Comparison of ENCODE assay signal across 26 mouse cellular contexts in genomic region chr5:35659503-35659902, GRCm38 (mm10). TPM values are rescaled to one million over a fixed set of nuclear protein-coding genes. Genes with fewer than 3 reads are reported as not detected.
DNase-seq lines count a peak whose midpoint lies in the region; ATAC-seq lines count a peak whose summit lies in the region.
"Had no signal": no experiment of that assay in that cellular context is flagged by ENCODE, and none has a peak within 500 bp of the region (broad histone marks: within the 10 kb centered on the region; RNA-seq: fewer than 3 reads in every experiment).

No protein-coding gene starts in this region.

- ATAC-seq in embryonic facial prominence, embryonic 11.5 days (replicated peaks; ENCODE audit: insufficient number of reproducible peaks, low FRiP score, low TSS enrichment, low read depth): 0 out of 2 replicates have a peak, but pooled peaks have one; percentile 52
- peak; percentile 50; the same call in 1 of the 2 replicates for ATAC-seq in limb, embryonic 12.5 days (ENCODE audit: insufficient number of reproducible peaks, insufficient read depth, low FRiP score, low TSS enrichment, low read depth)
- ATAC-seq in neural tube, embryonic 11.5 days (ENCODE audit: insufficient read depth, low FRiP score, low TSS enrichment): no peak
- no peak for ATAC-seq in neural tube, embryonic 15.5 days (ENCODE audit: low FRiP score)
- ATAC-seq: forebrain, embryonic 14.5 days; forebrain, postnatal 0 days; hindbrain, postnatal 0 days; inflammation-experienced regulatory T-cells, adult 6 months; Patski had no signal

- H3K4me3 ChIP-seq in embryonic facial prominence, embryonic 11.5 days (ENCODE audit: low read depth, low read length): no peak overlapping the region
- no peak overlapping the region for H3K4me3 ChIP-seq in embryonic facial prominence, embryonic 10.5 days
- H3K4me3 ChIP-seq in limb, embryonic 12.5 days (replicated peaks): no peak overlapping the region
- no peak overlapping the region for H3K4me3 ChIP-seq in limb, embryonic 10.5 days
- no peak overlapping the region for H3K4me3 ChIP-seq in neural tube, embryonic 11.5 days (ENCODE audit: low read depth, low read length)
- H3K4me3 ChIP-seq in neural tube, embryonic 15.5 days (replicated peaks): no peak overlapping the region
- H3K4me3 ChIP-seq: embryonic facial prominence, embryonic 12.5 days; embryonic facial prominence, embryonic 15.5 days; heart, embryonic 12.5 days; heart, embryonic 15.5 days had no signal

- no peak overlapping the region for H3K27ac ChIP-seq in embryonic facial prominence, embryonic 11.5 days (replicated peaks; ENCODE audit: low read depth, low read length)
- H3K27ac ChIP-seq in embryonic facial prominence, embryonic 10.5 days (replicated peaks): no peak overlapping the region
- H3K27ac ChIP-seq in limb, embryonic 12.5 days: no peak overlapping the region
- no peak overlapping the region for H3K27ac ChIP-seq in limb, embryonic 10.5 days
- no peak overlapping the region for H3K27ac ChIP-seq in neural tube, embryonic 11.5 days (ENCODE audit: low read depth, low read length)
- H3K27ac ChIP-seq in neural tube, embryonic 15.5 days (replicated peaks): no peak overlapping the region
- H3K27ac ChIP-seq: embryonic facial prominence, embryonic 12.5 days; embryonic facial prominence, embryonic 15.5 days; heart, embryonic 15.5 days; hindbrain, embryonic 14.5 days; hindbrain, postnatal 0 days had no signal

- H3K9ac ChIP-seq in embryonic facial prominence, embryonic 11.5 days (replicated peaks; ENCODE audit: low read length): no peak overlapping the region
- no peak overlapping the region for H3K9ac ChIP-seq in limb, embryonic 12.5 days (replicated peaks)
- H3K9ac ChIP-seq in neural tube, embryonic 11.5 days (ENCODE audit: low read length): no peak overlapping the region
- H3K9ac ChIP-seq in neural tube, embryonic 15.5 days (replicated peaks): no peak overlapping the region
- H3K9ac ChIP-seq: embryonic facial prominence, embryonic 12.5 days; embryonic facial prominence, embryonic 15.5 days; forebrain, postnatal 0 days; heart, embryonic 12.5 days; heart, embryonic 15.5 days; hindbrain, embryonic 14.5 days had no signal

- no peaks in the 10 kb centered on the region for H3K27me3 ChIP-seq in embryonic facial prominence, embryonic 11.5 days (ENCODE audit: control insufficient read depth, insufficient read depth, low read length)
- no peaks in the 10 kb centered on the region for H3K27me3 ChIP-seq in embryonic facial prominence, embryonic 10.5 days (replicated peaks; ENCODE audit: low read depth, poor library complexity, severe bottlenecking)
- peaks cover 9% of the 10 kb centered on the region; the same call in 1 of the 2 replicates for H3K27me3 ChIP-seq in limb, embryonic 12.5 days
- H3K27me3 ChIP-seq in limb, embryonic 10.5 days (ENCODE audit: low read depth, poor library complexity, severe bottlenecking): no peaks in the 10 kb centered on the region
- H3K27me3 ChIP-seq in neural tube, embryonic 11.5 days (ENCODE audit: control insufficient read depth, insufficient read depth, low read length): no peaks in the 10 kb centered on the region
- H3K27me3 ChIP-seq in neural tube, embryonic 15.5 days (replicated peaks): no peaks in the 10 kb centered on the region
- H3K27me3 ChIP-seq: embryonic facial prominence, embryonic 15.5 days; heart, embryonic 15.5 days; Patski had no signal

- no peak for DNase-seq in embryonic facial prominence, embryonic 11.5 days (ENCODE audit: low spot score)
- no peak for DNase-seq in embryonic facial prominence, embryonic 10.5 days (ENCODE audit: low spot score)
- no peak for DNase-seq in limb, embryonic 10.5 days (ENCODE audit: low spot score)
- peak; percentile 7 for DNase-seq in neural tube, embryonic 11.5 days (ENCODE audit: low spot score)
- DNase-seq in adipocyte (ENCODE audit: low spot score): no peak
- DNase-seq: adrenal gland, adult 2 months; adrenal gland, postnatal 14 days; cerebellum, adult 11-12 months; cerebellum, adult 8-10 months; cerebellum, postnatal 10 days; cerebellum, postnatal 36 days; embryo, embryonic 11 days; forebrain, postnatal 0 days; heart, adult 18-20 months; heart, postnatal 4 days had no signal

- no peaks in the 10 kb centered on the region for H3K36me3 ChIP-seq in embryonic facial prominence, embryonic 11.5 days (replicated peaks; ENCODE audit: control insufficient read depth, insufficient read depth, low read depth, low read length)
- H3K36me3 ChIP-seq in embryonic facial prominence, embryonic 10.5 days (replicated peaks): no peaks in the 10 kb centered on the region
- H3K36me3 ChIP-seq in limb, embryonic 12.5 days: no peaks in the 10 kb centered on the region
- H3K36me3 ChIP-seq in limb, embryonic 10.5 days: no peaks in the 10 kb centered on the region
- no peaks in the 10 kb centered on the region for H3K36me3 ChIP-seq in neural tube, embryonic 11.5 days (ENCODE audit: control insufficient read depth, insufficient read depth, low read length)
- H3K36me3 ChIP-seq in neural tube, embryonic 15.5 days: no peaks in the 10 kb centered on the region
- H3K36me3 ChIP-seq: embryonic facial prominence, embryonic 12.5 days; embryonic facial prominence, embryonic 15.5 days; heart, embryonic 12.5 days; heart, embryonic 15.5 days had no signal

- no peaks in the 10 kb centered on the region for H3K9me3 ChIP-seq in embryonic facial prominence, embryonic 11.5 days (replicated peaks; ENCODE audit: control insufficient read depth, low read length)
- no peaks in the 10 kb centered on the region for H3K9me3 ChIP-seq in embryonic facial prominence, embryonic 10.5 days
- no peaks in the 10 kb centered on the region for H3K9me3 ChIP-seq in limb, embryonic 12.5 days
- H3K9me3 ChIP-seq in limb, embryonic 10.5 days (replicated peaks): no peaks in the 10 kb centered on the region
- no peaks in the 10 kb centered on the region for H3K9me3 ChIP-seq in neural tube, embryonic 11.5 days (ENCODE audit: control insufficient read depth, low read length)
- no peaks in the 10 kb centered on the region for H3K9me3 ChIP-seq in neural tube, embryonic 15.5 days (replicated peaks)
- H3K9me3 ChIP-seq: embryonic facial prominence, embryonic 12.5 days; embryonic facial prominence, embryonic 15.5 days; heart, embryonic 12.5 days; heart, embryonic 15.5 days had no signal

- H3K4me2 ChIP-seq in embryonic facial prominence, embryonic 11.5 days (ENCODE audit: low read depth, low read length): no peak overlapping the region
- H3K4me2 ChIP-seq in limb, embryonic 12.5 days: no peak overlapping the region
- H3K4me2 ChIP-seq in neural tube, embryonic 11.5 days (ENCODE audit: low read depth): no peak overlapping the region
- no peak overlapping the region for H3K4me2 ChIP-seq in neural tube, embryonic 15.5 days
- H3K4me2 ChIP-seq: embryonic facial prominence, embryonic 12.5 days; embryonic facial prominence, embryonic 15.5 days; heart, embryonic 12.5 days; heart, embryonic 15.5 days; hindbrain, embryonic 14.5 days had no signal

- WGBS in embryonic facial prominence, embryonic 11.5 days: 49% methylated on average over 3 of the region's 3 CpGs
- 60% methylated on average over 3 of the region's 3 CpGs for whole genome bisulfite sequencing in embryonic facial prominence, embryonic 10.5 days
- WGBS in limb, embryonic 12.5 days: 60% methylated on average over 3 of the region's 3 CpGs
- WGBS in limb, embryonic 10.5 days: 81% methylated on average over 3 of the region's 3 CpGs
- 59% methylated on average over 3 of the region's 3 CpGs for WGBS in neural tube, embryonic 11.5 days
- WGBS in neural tube, embryonic 15.5 days: 59% methylated on average over 3 of the region's 3 CpGs

- H3K4me1 ChIP-seq in embryonic facial prominence, embryonic 11.5 days (ENCODE audit: control insufficient read depth, insufficient read depth, low read length): no peaks in the 10 kb centered on the region
- peaks cover 6% of the 10 kb centered on the region for H3K4me1 ChIP-seq in embryonic facial prominence, embryonic 10.5 days
- no peaks in the 10 kb centered on the region for H3K4me1 ChIP-seq in limb, embryonic 12.5 days (replicated peaks)
- no peaks in the 10 kb centered on the region for H3K4me1 ChIP-seq in limb, embryonic 10.5 days
- no peaks in the 10 kb centered on the region for H3K4me1 ChIP-seq in neural tube, embryonic 11.5 days (ENCODE audit: control insufficient read depth, insufficient read depth, low read length)
- H3K4me1 ChIP-seq in neural tube, embryonic 15.5 days: no peaks in the 10 kb centered on the region
- H3K4me1 ChIP-seq: embryonic facial prominence, embryonic 12.5 days; embryonic facial prominence, embryonic 15.5 days had no signal

RNA-seq across cellular contexts. Expression of gene Htra3, which starts 20.1 kb away (rescaled TPM):
- 3.6 and 4.4 TPM in 2 replicates for polyA plus RNA-seq in embryonic facial prominence, embryonic 11.5 days (2014; fragmentation: Nextera tagmentation; extraction: Ambion mirVana)
- polyA plus RNA-seq in embryonic facial prominence, embryonic 10.5 days (2016; fragmentation: Nextera tagmentation; extraction: Ambion mirVana): 4.2 and 5.4 TPM in 2 replicates
- 3.4 and 4.5 TPM in 2 replicates for polyA plus RNA-seq in limb, embryonic 12.5 days (2016; fragmentation: Nextera tagmentation; extraction: Ambion mirVana)
- polyA plus RNA-seq in limb, embryonic 10.5 days (2016; fragmentation: Nextera tagmentation; extraction: Ambion mirVana): 0.51 and 0.62 TPM in 2 replicates
- polyA plus RNA-seq in neural tube, embryonic 11.5 days (2014; fragmentation: Nextera tagmentation; extraction: Ambion mirVana): 7.5 and 7.9 TPM in 2 replicates
- 21.3 and 23.9 TPM in 2 replicates for polyA plus RNA-seq in neural tube, embryonic 15.5 days (2015; fragmentation: Nextera tagmentation; extraction: Ambion mirVana)
- polyA plus RNA-seq: inflammation-experienced regulatory T-cells, adult 6 months had no signal

Comparison
In these comparisons a context has a peak if more than half of its experiments do, and no peak if none do; other contexts are left out.
1. ATAC-seq: peak in embryonic facial prominence, embryonic 11.5 days (single experiment) and limb, embryonic 12.5 days (single experiment); none in neural tube, embryonic 11.5 days (single experiment) and neural tube, embryonic 15.5 days (single experiment).